Mouse (Mus musculus) layer of hippocampus, adult 11-12 months (tissue): ENCODE measurements around the gene Ppa2.

Experiments used
- DNase-seq: peaks from one replicate; pipeline ENCODE4 v3.0.0; 2022; ENCODE audit warnings: low spot score

Ppa2 gene

DNA sequence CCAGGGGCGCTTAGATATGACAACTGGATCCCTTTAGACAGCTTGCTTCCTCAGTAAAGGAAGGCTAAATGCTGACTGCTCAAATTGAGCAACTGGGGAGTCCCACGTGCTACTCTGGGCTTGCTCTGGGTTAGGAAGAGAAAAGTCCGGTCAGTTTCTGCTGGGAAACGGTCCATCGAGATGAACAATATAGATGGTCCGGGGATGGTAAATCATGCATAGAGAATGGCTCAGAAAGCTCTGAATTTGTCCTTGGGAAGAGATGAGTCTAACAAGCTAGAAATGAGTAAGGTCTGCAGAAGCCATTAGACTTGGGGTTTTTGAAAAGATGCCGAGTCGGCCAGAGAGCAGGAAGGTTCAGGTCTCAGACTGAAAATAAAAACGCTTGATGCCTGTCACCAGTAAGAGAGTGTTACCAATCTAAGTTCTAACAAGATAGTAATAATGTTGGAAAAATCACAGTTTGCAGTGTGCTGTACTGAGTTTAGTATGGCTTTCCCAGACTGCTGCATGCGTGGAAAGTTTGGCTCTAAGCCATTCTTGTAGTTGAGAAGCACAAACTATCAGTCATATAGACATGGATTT, 80.0 kb downstream of the Ppa2 start:
- DNase-seq = no peak

DNA sequence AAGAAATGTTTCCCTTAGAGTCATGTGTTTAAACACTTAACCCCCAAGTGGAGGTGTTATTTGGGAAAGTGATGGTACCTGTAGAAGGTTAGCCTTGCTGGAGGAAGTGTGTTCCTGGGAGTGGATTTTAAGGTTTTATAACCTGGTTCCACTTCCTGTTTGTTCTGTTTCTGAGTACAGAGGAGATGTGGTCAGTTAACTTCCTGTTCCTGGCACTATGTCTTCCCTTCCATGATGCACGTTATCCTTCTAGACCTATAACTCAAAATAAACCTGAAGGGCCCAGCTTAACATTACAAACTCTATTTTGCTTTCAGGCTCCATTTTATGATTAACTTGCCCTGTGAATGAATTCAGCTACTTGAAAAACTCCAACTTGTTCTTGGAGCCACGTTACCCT, 84.6 kb downstream of the Ppa2 start:
- no peak for DNase-seq

DNA sequence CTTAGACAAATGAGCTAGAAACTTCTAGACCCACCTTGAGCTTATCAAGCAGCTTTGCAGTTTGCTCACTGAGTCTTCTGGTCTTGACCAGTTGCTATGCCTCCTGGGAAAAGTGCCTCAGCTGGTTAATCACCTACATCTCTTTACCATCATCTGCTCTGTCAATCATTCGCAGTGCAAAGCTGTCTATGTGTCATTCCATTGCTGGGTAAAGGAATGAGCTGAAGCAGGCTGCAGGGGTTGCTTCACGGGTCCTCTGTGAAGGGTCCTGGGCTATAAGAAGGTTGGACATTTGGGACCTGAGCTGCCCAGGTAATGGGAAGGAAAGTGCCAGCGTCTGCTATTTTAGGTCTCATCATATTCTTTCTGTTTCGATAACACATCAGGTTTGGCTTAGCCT, 93.9 kb downstream of the Ppa2 start:
- DNase-seq = no peak

DNA sequence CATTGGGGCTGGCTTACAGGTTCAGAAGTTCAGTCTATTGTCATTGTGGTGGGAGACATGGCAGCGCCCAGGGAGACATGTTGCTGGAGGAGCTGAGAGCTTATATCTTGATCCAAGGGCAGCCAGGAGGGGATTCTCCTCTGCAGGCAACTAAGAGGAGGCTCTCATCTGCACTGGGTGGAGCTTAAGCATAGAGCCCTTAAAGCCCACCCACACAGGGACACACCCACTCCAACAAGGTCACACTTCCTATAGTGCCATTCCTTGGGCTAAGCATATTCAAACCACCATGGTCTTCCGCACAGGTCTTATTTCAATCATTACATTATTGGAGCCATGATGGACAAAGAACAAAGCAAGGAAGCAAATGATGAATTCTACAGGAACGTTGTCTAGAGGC, 95.7 kb downstream of the Ppa2 start:
- DNase-seq = no peak

DNA sequence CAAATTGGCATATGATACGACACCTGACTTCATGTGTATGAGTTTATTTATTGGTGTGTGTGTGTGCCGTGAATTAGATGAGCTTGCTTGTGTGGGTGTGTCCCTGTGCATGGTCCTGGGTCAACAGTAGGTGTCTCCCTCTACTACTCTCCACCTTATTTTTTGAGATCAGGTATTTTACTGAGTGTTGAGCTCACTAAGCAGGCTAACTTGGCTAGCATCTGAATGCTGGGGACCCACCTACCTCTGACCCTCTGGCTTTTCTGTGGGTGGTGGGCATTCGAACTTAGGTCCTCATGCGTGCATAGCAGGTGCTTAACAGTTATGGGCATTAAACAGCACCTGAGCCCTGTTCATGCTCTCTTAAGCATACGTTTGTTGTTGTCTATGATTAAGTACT, 96.3 kb downstream of the Ppa2 start:
- no peak for DNase-seq

DNA sequence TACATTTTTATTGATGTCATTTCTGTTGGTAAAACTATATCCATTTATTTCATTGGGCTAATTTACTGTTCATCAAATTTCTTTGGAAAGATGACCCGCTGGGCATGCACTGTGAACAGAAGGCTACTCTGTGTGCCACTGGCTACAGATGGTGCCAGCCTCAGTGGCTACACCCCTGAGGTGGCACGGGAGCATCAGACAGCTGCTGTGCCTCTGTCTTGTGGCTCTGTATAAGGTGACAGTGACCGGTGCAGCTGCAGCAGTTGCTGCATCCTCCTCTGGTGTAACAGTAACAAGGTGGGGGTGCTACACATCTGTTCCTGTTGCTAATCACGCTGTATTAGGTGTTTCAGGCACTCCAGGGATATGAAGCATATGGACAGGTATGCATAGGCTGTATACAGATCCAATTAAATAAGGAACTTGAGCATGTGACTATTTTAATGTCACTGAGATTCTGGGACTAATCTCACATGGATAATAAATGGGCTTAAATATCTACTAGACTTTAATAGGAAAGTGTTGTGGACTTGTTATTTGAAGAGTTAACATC, 101.3 kb downstream of the Ppa2 start:
- no peak for DNase-seq

DNA sequence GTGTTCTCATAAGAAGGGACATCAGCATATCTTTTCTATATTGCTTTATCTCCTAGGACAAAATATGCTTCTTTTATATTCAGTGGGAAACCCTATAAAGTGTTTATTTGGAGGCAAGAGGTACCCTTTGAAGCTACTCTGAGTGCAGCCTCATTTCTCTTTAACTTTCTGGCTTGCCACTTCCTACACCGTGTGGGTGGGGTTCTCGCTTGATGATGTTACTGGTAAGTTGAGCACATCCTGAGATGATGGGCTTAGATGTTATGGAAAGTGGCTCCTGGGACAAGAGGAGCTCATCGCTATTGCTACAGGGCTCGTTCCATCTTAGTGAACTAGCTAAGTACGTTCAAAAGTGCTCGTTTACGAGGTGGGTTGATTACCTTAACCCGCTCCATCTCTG, 101.9 kb downstream of the Ppa2 start:
- DNase-seq = no peak

DNA sequence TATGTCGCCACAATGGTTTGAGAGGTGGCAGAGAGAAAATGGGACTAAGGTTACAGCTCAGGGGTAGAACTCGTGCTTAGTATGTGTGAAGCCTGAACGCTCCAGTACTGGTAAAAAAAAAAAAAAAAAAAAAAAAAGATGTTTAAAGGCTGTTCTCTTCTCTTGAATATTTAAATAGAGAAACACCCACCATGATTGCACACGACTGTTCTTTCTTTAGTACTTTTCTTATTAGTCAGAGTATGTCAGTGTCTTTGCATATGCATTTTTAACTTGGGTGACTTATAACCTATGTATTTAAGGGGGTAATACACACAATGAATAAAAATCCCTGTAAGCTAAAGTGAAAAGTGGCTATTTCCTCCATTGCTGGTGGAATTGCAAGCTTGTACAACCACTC, 104.8 kb downstream of the Ppa2 start:
- DNase-seq = no peak

DNA sequence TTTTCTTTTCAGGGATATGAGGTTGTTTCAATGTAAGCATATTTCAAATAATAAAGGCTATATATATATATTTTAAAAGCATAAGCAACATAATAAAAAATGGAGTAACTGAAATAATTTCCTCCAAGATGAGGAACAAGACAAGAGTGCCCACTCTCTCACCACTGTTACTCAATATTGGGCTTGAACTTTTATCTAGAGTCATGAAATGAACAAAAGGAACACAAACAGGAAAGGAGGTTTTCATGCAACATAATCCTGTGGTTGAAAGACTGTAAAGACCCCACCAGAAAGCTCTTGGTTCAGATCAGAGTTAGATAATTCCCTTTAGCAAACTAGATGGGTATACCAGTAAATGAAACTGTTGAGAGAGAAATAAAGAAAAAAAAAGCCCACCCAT, 113.2 kb downstream of the Ppa2 start:
- DNase-seq = no peak
